Mouse (Mus musculus) cerebellum, postnatal 4 days (tissue): Measurements from ENCODE around the gene Atxn1.

ENCODE experiments used
- DNase-seq, 2 experiments: peaks; one replicate each; pipeline ENCODE4 v3.0.0; 2022; ENCODE audit warnings: low spot score in 2 of 2, mixed read lengths in 1 of 2

Gene Atxn1

GRCm38 (mm10) chr13:45931891-45932290, 32.9 kb downstream of the Atxn1 start:
- no peak for DNase-seq

DNA sequence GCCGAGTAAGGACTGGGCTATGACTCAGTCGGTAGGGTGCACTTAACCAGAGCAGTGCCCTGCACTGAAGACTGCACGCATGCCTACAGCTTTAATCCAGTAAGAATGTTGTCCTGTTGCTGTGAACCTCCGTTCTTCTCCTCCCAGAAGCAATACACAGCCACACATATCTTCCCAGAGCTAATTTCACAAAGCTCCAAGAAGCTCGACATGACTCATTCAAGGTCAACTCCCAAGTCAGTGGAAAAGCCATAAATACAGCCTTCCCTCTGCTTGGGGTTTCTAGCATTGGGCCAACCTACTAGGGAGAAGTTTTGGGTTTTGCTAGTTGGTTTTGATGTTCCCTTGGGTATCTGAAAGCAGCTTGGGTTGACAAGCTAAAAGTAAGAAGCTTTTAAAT, 33.6 kb downstream of the Atxn1 start:
- DNase-seq = no peak

DNA sequence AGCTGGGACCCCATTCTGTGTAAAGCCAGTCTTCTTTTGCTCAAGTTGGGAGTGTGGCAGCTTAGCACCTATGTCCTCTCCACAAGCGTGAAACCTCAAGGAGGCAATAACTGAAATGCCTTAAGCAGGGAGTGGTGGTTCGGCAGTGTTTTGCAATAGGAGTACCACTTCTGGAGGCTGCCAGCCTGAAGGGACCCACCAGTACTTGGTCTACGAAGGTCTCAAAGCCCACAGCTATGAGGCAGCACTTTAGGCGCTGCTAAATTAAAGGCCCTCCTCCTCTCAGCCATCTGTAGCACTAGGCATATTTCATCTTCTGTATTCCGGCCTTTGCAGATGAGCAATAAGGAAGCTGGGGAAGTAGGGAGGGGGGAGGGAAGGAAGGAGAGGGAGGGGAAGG, 35.1 kb downstream of the Atxn1 start:
- DNase-seq = no peak

GRCm38 (mm10) chr13:45925294-45925693, 39.5 kb downstream of the Atxn1 start:
- DNase-seq = no peak

DNA sequence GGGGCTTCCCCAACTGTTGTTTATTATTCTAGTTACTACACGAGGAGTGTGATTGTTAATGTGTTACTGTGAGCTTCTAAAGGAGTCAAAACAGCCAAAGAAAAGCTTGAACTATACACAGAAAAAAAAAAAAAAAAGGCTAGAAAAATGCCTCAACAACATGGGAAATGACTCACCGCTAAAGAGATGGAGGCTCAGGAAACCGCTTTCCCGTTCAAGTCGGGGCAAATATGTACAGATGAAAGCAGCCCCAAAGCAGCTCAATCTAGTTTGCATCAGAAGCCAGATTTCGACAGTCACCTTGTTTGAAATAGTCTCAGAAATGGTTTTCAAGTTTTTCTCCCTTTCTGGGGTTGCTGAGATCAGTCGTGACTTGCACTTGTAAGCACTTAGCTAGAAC, 40.3 kb downstream of the Atxn1 start:
- DNase-seq = no peak

DNA sequence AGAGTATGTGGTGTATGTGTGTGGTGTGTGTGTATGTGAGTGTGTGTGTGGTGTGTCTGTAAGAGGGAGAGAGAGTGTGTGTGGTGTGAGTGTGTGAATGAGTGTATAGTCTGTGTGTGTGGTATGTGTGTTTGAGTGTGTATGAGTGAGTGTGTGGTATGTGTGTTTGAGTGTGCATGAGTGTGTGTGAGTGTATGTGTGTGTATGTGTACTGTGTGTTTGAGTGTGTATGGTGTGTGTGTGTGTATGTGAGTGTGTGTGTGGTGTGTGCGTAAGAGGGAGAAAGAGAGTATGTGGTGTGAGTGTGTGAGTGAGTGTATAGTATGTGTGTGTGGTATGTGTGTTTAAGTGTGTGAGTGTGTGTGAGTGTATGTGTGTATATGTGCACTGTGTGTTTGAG, 41.7 kb downstream of the Atxn1 start:
- DNase-seq = no peak

- DNase-seq = no peak
These were observed 42.3 kb downstream of the Atxn1 start for GRCm38 (mm10) chr13:45922467-45922866.

GRCm38 (mm10) chr13:45918956-45919711, 45.7 kb downstream of the Atxn1 start:
- no peak for DNase-seq

GRCm38 (mm10) chr13:45918006-45918380, 46.8 kb downstream of the Atxn1 start:
- no peak for DNase-seq

- DNase-seq = no peak
These were observed 47.5 kb downstream of the Atxn1 start for GRCm38 (mm10) chr13:45917058-45918005.

DNA sequence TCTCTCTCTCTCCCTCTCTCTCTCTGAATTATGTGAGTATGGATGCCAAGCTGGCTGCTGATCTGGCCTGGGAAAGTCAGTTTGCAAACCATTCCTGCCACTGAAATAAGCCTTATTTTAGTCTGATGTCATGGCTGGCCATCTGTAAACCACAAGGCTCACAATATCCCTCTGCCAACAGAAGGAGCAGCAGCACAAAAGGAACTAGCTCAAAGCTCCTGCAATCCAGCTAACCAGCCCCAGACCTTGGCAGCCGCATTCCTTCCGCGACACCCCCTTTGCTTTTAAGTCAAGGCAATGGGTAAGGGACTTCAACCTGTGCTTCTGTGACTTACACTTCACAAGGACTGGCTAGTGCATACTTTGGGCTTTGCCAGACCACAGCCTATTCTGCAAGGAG, 48.9 kb downstream of the Atxn1 start:
- no peak for DNase-seq

- no peak for DNase-seq
These were observed 49.8 kb downstream of the Atxn1 start for GRCm38 (mm10) chr13:45915026-45915425.

- no peak for DNase-seq
These were observed 50.7 kb downstream of the Atxn1 start for GRCm38 (mm10) chr13:45914117-45914516.

DNA sequence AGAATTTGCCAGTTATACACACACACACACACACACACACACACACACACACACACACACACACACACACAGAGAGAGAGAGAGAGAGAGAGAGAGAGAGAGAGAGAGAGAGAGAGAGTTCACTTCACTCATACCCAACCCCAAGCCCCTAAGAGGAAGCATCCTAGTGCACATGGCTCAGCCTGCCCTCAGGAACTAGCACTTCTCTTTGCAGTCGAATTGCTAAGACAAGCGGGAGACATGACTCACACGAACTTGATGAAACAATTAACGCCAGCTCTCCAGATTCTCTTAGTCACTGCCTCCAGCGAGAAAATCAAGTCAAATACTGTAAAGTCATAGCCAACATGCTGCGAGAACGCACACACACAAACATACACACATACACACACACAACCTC, 53.0 kb downstream of the Atxn1 start:
- no peak for DNase-seq

- no peak for DNase-seq
These were observed 53.7 kb downstream of the Atxn1 start for GRCm38 (mm10) chr13:45911069-45911468.

DNA sequence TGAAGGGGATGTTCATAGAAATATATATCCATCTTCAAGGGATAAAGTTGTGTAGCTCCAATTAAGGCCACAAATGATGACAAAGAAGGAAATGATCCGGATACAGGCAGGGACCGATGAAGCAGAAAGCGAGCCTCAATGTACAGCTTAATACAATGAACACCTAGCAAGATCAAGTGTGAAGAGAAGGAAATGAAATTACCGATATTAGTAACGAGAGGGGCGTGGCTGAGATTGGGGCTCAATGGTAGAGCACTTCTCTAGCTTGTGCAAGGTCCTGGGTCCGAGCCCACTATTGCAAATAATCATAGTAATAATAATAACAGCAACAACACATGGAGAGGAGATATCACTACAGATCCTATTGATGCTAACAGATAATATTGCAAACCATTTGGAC, 54.5 kb downstream of the Atxn1 start:
- no peak for DNase-seq

GRCm38 (mm10) chr13:45907181-45907691, 57.6 kb downstream of the Atxn1 start:
- peak in 1 of 2 experiments; percentile 16 for DNase-seq

- no peak for DNase-seq
These were observed 58.2 kb downstream of the Atxn1 start for GRCm38 (mm10) chr13:45906438-45907166.

DNA sequence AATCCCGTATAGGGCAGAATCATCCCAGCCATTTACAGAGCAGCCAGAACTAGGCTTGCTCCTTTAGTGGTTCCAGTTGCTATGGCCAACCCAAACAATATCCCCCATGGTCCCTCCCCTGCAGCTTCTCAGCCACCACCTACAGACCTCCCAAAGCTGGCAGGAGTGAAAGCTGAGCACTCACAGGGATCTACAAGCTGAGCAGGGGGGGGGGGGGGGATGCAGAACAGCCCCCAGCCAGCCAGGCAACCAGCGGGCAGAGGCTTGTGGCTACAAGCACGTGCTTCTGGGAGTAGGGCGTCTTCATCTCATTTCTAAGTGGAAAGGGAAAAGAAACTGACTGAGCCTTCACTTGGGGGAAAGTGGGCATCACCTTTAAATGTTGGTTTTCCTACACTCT, 59.9 kb downstream of the Atxn1 start:
- DNase-seq = no peak

DNA sequence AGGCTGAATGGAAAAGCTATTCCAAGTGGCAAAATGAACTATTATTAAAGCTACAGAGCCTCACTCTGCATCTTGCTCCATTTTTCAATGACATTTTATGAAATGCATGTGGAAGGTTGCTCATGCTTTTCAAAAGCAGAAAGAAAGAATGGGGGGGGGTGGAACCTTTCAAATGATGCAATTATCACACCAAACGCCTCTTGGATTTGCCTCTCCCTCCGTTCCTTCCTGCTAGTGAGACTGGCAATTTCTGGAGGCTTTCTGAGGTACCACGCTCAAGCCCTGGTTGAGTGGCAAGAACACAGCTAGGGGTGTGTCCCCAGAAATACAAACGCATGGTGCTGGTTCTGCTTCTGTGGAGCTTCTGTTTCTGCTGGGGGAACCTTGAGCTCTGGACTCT, 60.4 kb downstream of the Atxn1 start:
- DNase-seq = no peak

- no peak for DNase-seq
These were observed 61.1 kb downstream of the Atxn1 start for GRCm38 (mm10) chr13:45903519-45904274.
